Mouse (Mus musculus) midbrain, embryonic 10.5 days (tissue): ENCODE results near the gene Marveld1. TPM values are rescaled to one million over a fixed set of nuclear protein-coding genes. Genes with fewer than 3 reads are reported as not detected.
A peak's percentile ranks its signal among the peaks of the same experiment; 100 is the strongest.

Experiments used
- DNase-seq: peaks from one replicate; pipeline ENCODE4 v3.0.0-alpha.2; 2017; ENCODE audit warnings: low spot score
- H3K27ac ChIP-seq: fragments of 300-500 bp; sonication (generic); replicated peaks from 2 replicates; pipeline ENCODE4 v1.5.1; 2016; ENCODE audit warnings: mild to moderate bottlenecking
- H3K27me3 ChIP-seq: fragments of 300-500 bp; sonication (generic); 2 replicates; pipeline ENCODE4 v1.6.1; 2016; ENCODE audit warnings: low read depth, mild to moderate bottlenecking; ENCODE audit not compliant: poor library complexity, severe bottlenecking
- H3K36me3 ChIP-seq: fragments of 300-500 bp; sonication (generic); 2 replicates; pipeline ENCODE4 v1.6.1; 2016; ENCODE audit warnings: mild to moderate bottlenecking, moderate library complexity
- H3K4me1 ChIP-seq: fragments of 300-500 bp; sonication (generic); 2 replicates; pipeline ENCODE4 v1.6.1; 2016
- H3K4me3 ChIP-seq: fragments of 300-500 bp; sonication (generic); 2 replicates; pipeline ENCODE4 v1.5.1; 2016; ENCODE audit warnings: mild to moderate bottlenecking, moderate library complexity
- H3K9me3 ChIP-seq: fragments of 300-500 bp; sonication (generic); replicated peaks from 2 replicates; pipeline ENCODE4 v1.6.1; 2016; ENCODE audit warnings: mild to moderate bottlenecking
- WGBS: fragments of 180-500 bp; shearing (Covaris S2); methylation state at CpG from one replicate; pipeline ENCODE4 v1.1.7; 2016; 5-methylcytosine and 5-hydroxymethylcytosine counted together
- polyA plus RNA-seq: library from polyadenylated mRNA; unstranded; fragments of >200 nt; fragmentation: Nextera tagmentation; extraction: Ambion mirVana; gene quantifications from 2 replicates; pipeline ENCODE4 v1.2.1, GENCODE M21; 2016

Gene Marveld1
- polyA plus RNA-seq, 1 experiment from 2014 or later = 3.6 TPM

DNA sequence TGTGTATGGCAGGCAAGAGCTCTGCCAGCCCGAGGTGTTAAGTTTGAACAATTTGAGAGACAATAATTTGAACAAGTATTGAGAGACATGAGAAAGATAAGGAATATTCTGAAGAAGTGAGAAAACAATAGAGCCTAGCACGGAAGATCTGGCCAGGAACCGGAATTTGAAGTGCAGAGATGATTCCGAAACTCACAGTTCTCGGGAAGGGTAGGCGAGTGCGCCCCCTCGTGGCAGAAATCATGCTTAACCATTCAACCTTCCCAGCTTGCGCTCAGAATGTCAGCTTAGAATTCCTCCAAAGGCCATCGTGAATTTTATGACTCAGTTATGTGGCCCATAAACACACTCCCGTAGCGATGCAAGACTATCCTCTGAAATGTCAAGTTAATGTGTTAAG is 18.9 kb downstream of the Marveld1 start:
- WGBS = 6% methylated on average over 12 of the region's 12 CpGs
- peak; percentile 81 for DNase-seq
- peaks cover 36% of the 10 kb centered on the region for H3K27me3 ChIP-seq
- H3K4me1 ChIP-seq = peaks cover 4% of the 10 kb centered on the region
- H3K4me3 ChIP-seq = peak overlapping the region; percentile 30
- no peaks in the 10 kb centered on the region for H3K36me3 ChIP-seq
- H3K27ac ChIP-seq = no peak overlapping the region; the same call in 1 of the 2 replicates
- no peaks in the 10 kb centered on the region for H3K9me3 ChIP-seq

- Histone ChIP-seq H3K27ac (no peak overlapping the region), H3K4me1 (peaks cover 10% of the 10 kb centered on the region), H3K9me3 (no peaks in the 10 kb centered on the region), H3K4me3 (no peak overlapping the region), H3K36me3 (no peaks in the 10 kb centered on the region), H3K27me3 (peaks cover 36% of the 10 kb centered on the region)
- 60% methylated on average over 3 of the region's 3 CpGs for WGBS
- no peak for DNase-seq
Measured at GRCm38 (mm10) chr19:42166766-42167165, 19.6 kb downstream of the Marveld1 start.

GRCm38 (mm10) chr19:42167489-42167888 is 20.3 kb downstream of the Marveld1 start:
- DNase-seq = no peak
- 69% methylated on average over 9 of the region's 9 CpGs for WGBS
- peaks cover 12% of the 10 kb centered on the region for H3K4me1 ChIP-seq
- H3K36me3 ChIP-seq = no peaks in the 10 kb centered on the region
- H3K4me3 ChIP-seq = no peak overlapping the region
- no peak overlapping the region for H3K27ac ChIP-seq
- peaks cover 36% of the 10 kb centered on the region for H3K27me3 ChIP-seq
- no peaks in the 10 kb centered on the region for H3K9me3 ChIP-seq

DNA sequence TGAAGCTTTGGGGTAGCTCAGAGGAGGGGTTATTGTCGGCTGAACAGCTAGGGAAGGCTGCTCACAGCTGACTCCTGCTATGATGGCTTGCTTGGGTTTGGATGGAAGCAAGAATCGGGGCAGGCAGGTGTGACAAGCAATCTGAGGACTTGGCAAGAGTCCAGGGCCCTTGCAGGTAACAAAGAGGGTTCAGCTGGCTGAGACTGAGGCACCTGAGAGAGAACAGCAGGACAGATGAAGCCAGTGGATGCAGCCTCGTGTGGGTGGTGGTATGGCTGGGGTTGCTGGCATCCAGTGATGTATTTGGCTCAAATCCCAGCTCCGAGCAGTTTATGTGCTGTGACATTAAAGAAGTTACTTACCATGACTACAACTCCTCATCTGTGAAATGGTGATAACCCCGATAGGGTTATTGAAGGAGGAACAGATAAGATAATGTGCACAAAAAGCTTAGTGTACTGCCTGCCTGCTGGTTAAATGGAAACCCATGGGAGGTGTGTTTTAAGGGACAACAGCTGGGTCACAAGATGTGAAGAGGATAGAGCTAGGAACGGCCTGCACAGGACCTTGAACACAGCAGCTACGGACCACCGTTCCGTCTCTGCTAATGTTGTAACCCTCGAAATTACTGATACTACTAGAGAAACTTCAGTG is 22.2 kb downstream of the Marveld1 start:
- Histone ChIP-seq H3K27ac (no peak overlapping the region), H3K36me3 (no peaks in the 10 kb centered on the region), H3K9me3 (no peaks in the 10 kb centered on the region), H3K27me3 (peaks cover 36% of the 10 kb centered on the region), H3K4me1 (peaks cover 12% of the 10 kb centered on the region), H3K4me3 (no peak overlapping the region)
- 82% methylated on average over 10 of the region's 10 CpGs for WGBS
- DNase-seq = no peak

GRCm38 (mm10) chr19:42170025-42170969 is 23.1 kb downstream of the Marveld1 start:
- peak overlapping the region; percentile 87 for H3K27ac ChIP-seq

GRCm38 (mm10) chr19:42176841-42177240 is 29.6 kb downstream of the Marveld1 start:
- WGBS = 81% methylated on average over 7 of the region's 7 CpGs
- Histone ChIP-seq H3K27me3 (no peaks in the 10 kb centered on the region), H3K36me3 (peaks cover 34% of the 10 kb centered on the region), H3K27ac (no peak overlapping the region), H3K4me1 (peaks cover under 1% of the 10 kb centered on the region), H3K9me3 (no peaks in the 10 kb centered on the region), H3K4me3 (no peak overlapping the region)
- DNase-seq = no peak

More at GRCm38 (mm10) chr19:42170025-42170969, 23.1 kb downstream of the Marveld1 start:
- Histone ChIP-seq H3K4me1 (peaks cover 12% of the 10 kb centered on the region), H3K27me3 (peaks cover 31% of the 10 kb centered on the region), H3K36me3 (no peaks in the 10 kb centered on the region), H3K4me3 (peak overlapping the region; percentile 96), H3K9me3 (no peaks in the 10 kb centered on the region)
- 2% methylated on average over 55 of the region's 56 CpGs for WGBS
- peak; percentile 90 for DNase-seq

- peaks cover 38% of the 10 kb centered on the region for H3K36me3 ChIP-seq
Measured at GRCm38 (mm10) chr19:42177461-42177860, 30.3 kb downstream of the Marveld1 start.

DNA sequence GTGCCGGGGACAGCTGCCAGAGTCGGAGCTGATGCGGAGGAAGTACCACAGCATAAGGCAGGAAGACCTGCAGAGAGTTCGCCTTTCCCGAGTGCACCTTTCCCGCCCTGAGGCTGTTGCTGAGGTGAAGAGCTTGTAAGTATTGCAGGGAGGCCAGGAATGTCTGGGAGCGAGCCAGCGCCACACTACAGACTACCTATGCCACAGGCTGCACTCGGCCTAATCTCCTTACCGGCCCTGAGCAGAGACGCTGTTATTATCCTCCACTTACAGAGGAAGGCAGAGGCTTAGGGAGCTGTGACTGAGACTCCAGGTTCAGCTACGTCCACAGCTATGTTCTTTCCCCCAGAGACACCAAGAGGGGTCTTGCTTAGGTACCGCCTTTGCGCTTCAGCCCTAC is 32.2 kb downstream of the Marveld1 start:
- H3K27me3 ChIP-seq = no peaks in the 10 kb centered on the region
- H3K4me3 ChIP-seq = no peak overlapping the region
- no peaks in the 10 kb centered on the region for H3K9me3 ChIP-seq
- peaks cover 57% of the 10 kb centered on the region for H3K36me3 ChIP-seq
- DNase-seq = no peak
- no peak overlapping the region for H3K27ac ChIP-seq
- 88% methylated on average over 14 of the region's 14 CpGs for WGBS
- no peaks in the 10 kb centered on the region for H3K4me1 ChIP-seq

More at GRCm38 (mm10) chr19:42177461-42177860, 30.3 kb downstream of the Marveld1 start:
- H3K27me3 ChIP-seq = no peaks in the 10 kb centered on the region
- no peaks in the 10 kb centered on the region for H3K4me1 ChIP-seq
- DNase-seq = no peak
- WGBS = 98% methylated on average over 2 of the region's 2 CpGs
- H3K27ac ChIP-seq = no peak overlapping the region
- H3K9me3 ChIP-seq = no peaks in the 10 kb centered on the region
- no peak overlapping the region for H3K4me3 ChIP-seq

- no peak overlapping the region for H3K27ac ChIP-seq
- no peaks in the 10 kb centered on the region for H3K27me3 ChIP-seq
- H3K4me1 ChIP-seq = no peaks in the 10 kb centered on the region
- H3K36me3 ChIP-seq = peaks cover 77% of the 10 kb centered on the region
- no peak for DNase-seq
- 68% methylated on average over 6 of the region's 6 CpGs for WGBS
- no peak overlapping the region for H3K4me3 ChIP-seq
- no peaks in the 10 kb centered on the region for H3K9me3 ChIP-seq
Measured at GRCm38 (mm10) chr19:42182673-42183072, 35.5 kb downstream of the Marveld1 start.

GRCm38 (mm10) chr19:42189735-42190134 is 42.5 kb downstream of the Marveld1 start:
- peaks cover 66% of the 10 kb centered on the region for H3K36me3 ChIP-seq
- no peaks in the 10 kb centered on the region for H3K27me3 ChIP-seq
- no peak overlapping the region for H3K27ac ChIP-seq
- DNase-seq = no peak
- H3K4me1 ChIP-seq = no peaks in the 10 kb centered on the region
- WGBS = 88% methylated on average over 4 of the region's 4 CpGs
- no peaks in the 10 kb centered on the region for H3K9me3 ChIP-seq
- no peak overlapping the region for H3K4me3 ChIP-seq

GRCm38 (mm10) chr19:42190494-42190893 is 43.3 kb downstream of the Marveld1 start:
- no peaks in the 10 kb centered on the region for H3K27me3 ChIP-seq
- no peak overlapping the region for H3K27ac ChIP-seq
- no peak overlapping the region for H3K4me3 ChIP-seq
- no peaks in the 10 kb centered on the region for H3K4me1 ChIP-seq
- no peaks in the 10 kb centered on the region for H3K9me3 ChIP-seq
- DNase-seq = peak; percentile 66
- 20% methylated on average over 5 of the region's 5 CpGs for WGBS
- peaks cover 58% of the 10 kb centered on the region for H3K36me3 ChIP-seq

DNA sequence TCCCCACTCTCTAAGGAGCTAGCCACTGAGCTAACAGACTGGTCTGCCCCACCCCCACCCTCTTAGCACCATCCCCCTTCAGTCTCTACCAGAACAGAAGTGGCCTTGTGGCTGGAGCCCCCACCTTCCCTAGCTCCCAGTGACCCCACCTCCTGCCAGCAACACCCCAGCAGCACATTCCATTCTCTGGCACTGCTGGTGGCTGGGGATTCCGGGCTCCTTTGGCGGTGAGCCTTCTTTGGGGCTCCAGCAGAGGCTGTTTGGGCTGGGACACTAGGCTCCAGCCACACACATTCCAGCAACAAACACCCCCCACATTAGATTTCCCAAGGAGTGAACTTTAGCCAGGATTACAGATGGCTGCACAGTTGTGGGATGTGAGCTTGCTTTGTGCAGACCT is 46.1 kb downstream of the Marveld1 start:
- Histone ChIP-seq H3K36me3 (peaks cover 45% of the 10 kb centered on the region), H3K27ac (0 out of 2 replicates have a peak overlapping the region, but pooled peaks have one; percentile 9), H3K9me3 (no peaks in the 10 kb centered on the region), H3K4me1 (no peaks in the 10 kb centered on the region), H3K27me3 (peaks cover 10% of the 10 kb centered on the region), H3K4me3 (no peak overlapping the region)
- 51% methylated on average over 2 of the region's 2 CpGs for WGBS
- DNase-seq = no peak

DNA sequence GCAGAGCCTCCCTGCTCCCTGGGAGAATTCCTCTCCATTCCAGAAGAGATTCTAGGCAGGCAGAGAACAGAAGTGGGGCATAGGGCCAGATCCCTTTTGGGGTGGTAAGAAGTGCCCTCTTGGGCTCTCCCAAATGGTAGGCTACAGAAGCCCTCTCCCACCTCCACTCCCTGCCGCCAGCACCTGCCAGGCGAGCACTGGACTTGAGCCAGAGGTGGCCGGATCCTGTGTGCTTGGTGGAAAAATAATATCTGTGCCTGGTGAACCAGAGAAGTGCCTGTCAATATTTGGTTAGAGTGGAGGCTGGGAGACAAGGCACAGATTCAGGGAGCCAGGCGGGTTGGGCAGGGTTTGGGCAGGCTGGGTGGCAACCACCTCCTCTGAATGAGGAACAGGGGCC is 49.2 kb downstream of the Marveld1 start:
- Histone ChIP-seq H3K27me3 (peaks cover 41% of the 10 kb centered on the region), H3K4me3 (no peak overlapping the region), H3K9me3 (no peaks in the 10 kb centered on the region), H3K36me3 (peaks cover 15% of the 10 kb centered on the region), H3K27ac (no peak overlapping the region), H3K4me1 (peaks cover 3% of the 10 kb centered on the region)
- WGBS = 85% methylated on average over 4 of the region's 4 CpGs
- no peak for DNase-seq
